Mouse (Mus musculus): ENCODE measurements around the gene Trim2. TPM values are rescaled to one million over a fixed set of nuclear protein-coding genes. Genes with fewer than 3 reads are reported as not detected.

Gene Trim2
- polyA plus RNA-seq, 1 experiment from 2014 or later: 177 TPM

Other genes starting within 250 kb of the Trim2 start
- 2.7 and 3.3 TPM in 2 replicates for gene Mnd1, start 151.1 kb downstream of the Trim2 start, polyA plus RNA-seq (2015; fragmentation: Nextera tagmentation; extraction: Ambion mirVana)
- gene Gm6525, start 132.8 kb downstream of the Trim2 start, polyA plus RNA-seq (2015; fragmentation: Nextera tagmentation; extraction: Ambion mirVana): 3.8 and 4.3 TPM in 2 replicates
- gene Fhdc1, start 173.6 kb upstream of the Trim2 start, polyA plus RNA-seq (2015; fragmentation: Nextera tagmentation; extraction: Ambion mirVana): 3.0 and 3.5 TPM in 2 replicates

All from midbrain, embryonic 13.5 days (tissue).